ENCODE assay signal across 8 mouse cellular contexts in the genomic region with DNA sequence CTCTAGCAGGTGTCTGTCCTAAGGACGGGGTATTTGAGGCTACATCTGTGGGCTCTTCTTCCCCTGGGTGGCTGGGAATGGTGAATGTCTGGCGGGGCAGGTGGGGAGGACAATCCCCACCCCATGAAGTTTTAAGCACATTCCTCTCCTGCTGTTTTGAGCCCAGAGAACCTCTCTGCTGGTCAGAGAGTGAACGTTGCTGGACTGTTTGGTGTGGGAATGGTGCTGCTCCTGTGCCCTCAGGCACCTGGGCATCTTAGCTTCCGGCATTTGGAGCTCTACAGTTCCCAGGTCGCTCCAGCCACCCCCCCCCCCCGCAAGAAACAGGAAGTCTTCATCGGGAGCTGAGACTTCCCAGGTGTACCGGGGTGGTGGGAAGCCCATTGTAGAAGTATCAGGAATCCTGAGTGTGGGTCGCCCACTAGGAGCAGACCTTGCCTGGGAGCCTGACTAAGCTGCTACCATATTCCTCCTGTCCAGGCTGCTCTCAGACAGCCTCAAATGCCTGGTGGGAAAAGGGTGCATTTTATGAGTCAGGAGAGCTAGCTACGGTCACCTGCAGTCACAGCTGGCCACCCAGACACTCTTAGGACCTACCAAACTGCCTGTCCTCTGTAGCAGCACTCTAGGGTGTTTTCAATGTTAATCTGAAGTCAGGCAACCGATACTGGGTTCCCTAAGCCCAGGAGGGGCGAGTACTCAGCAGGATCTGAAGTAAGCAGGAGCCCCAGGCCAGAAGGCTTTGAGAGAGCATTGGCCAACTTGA. TPM values are rescaled to one million over a fixed set of nuclear protein-coding genes. Genes with fewer than 3 reads are reported as not detected.
DNase-seq lines count a peak whose midpoint lies in the region; ATAC-seq lines count a peak whose summit lies in the region.

No protein-coding gene starts in this region.

- ATAC-seq in hindbrain, embryonic 16.5 days, result no peak
- no peak for ATAC-seq in neural tube, embryonic 14.5 days (ENCODE audit: low read depth)

- no peak overlapping the region for H3K27ac ChIP-seq in hindbrain, embryonic 16.5 days (ENCODE audit: low read depth, low read length)
- H3K27ac ChIP-seq in neural tube, embryonic 14.5 days (ENCODE audit: low read depth, low read length), result no peak overlapping the region

- no peaks in the 10 kb centered on the region for H3K9me3 ChIP-seq in hindbrain, embryonic 16.5 days (ENCODE audit: control insufficient read depth, low read length)
- H3K9me3 ChIP-seq in neural tube, embryonic 14.5 days (ENCODE audit: control insufficient read depth, low read length), result no peaks in the 10 kb centered on the region

- no peak overlapping the region for H3K4me3 ChIP-seq in hindbrain, embryonic 16.5 days (ENCODE audit: low read length)
- no peak overlapping the region for H3K4me3 ChIP-seq in neural tube, embryonic 14.5 days (ENCODE audit: low read depth, low read length)

- H3K4me1 ChIP-seq in hindbrain, embryonic 16.5 days (ENCODE audit: control insufficient read depth, insufficient read depth, low read depth, low read length), result peaks cover 38% of the 10 kb centered on the region
- H3K4me1 ChIP-seq in neural tube, embryonic 14.5 days (ENCODE audit: control insufficient read depth, insufficient read depth, low read length), result peaks cover 37% of the 10 kb centered on the region

- no peaks in the 10 kb centered on the region for H3K36me3 ChIP-seq in hindbrain, embryonic 16.5 days (ENCODE audit: control insufficient read depth, insufficient read depth, low read length)
- H3K36me3 ChIP-seq in neural tube, embryonic 14.5 days (ENCODE audit: control insufficient read depth, insufficient read depth, low read length), result no peaks in the 10 kb centered on the region

- no peaks in the 10 kb centered on the region; the same call in 1 of the 2 replicates for H3K27me3 ChIP-seq in hindbrain, embryonic 16.5 days (replicated peaks; ENCODE audit: control insufficient read depth, insufficient read depth, low read length)
- H3K27me3 ChIP-seq in neural tube, embryonic 14.5 days (ENCODE audit: control insufficient read depth, insufficient read depth, low read length), result no peaks in the 10 kb centered on the region

- WGBS in hindbrain, embryonic 16.5 days, result 61% methylated on average over 12 of the region's 12 CpGs
- WGBS in neural tube, embryonic 14.5 days, result 49% methylated on average over 12 of the region's 12 CpGs

- peak; percentile 2 for DNase-seq in gastrocnemius, postnatal 10 days
- DNase-seq in gastrocnemius, adult 18-20 months (ENCODE audit: low spot score), result no peak
- peak; percentile 20 to 34 for DNase-seq in right cerebral cortex, postnatal 10 days (ENCODE audit: low spot score in 2 of 2)
- no peak for DNase-seq in right cerebral cortex, adult 2 months (ENCODE audit: low spot score in 2 of 2)
- no peak for DNase-seq in thymus, postnatal 10 days (ENCODE audit: low spot score in 2 of 2)
- no peak for DNase-seq in urinary bladder, postnatal 14 days (ENCODE audit: low spot score)

- peak overlapping the region; percentile 64; the same call in 1 of the 2 replicates for H3K9ac ChIP-seq in hindbrain, embryonic 16.5 days (ENCODE audit: low read depth, low read length)
- peak overlapping the region; percentile 67; the same call in 1 of the 2 replicates for H3K9ac ChIP-seq in neural tube, embryonic 14.5 days (replicated peaks; ENCODE audit: low read depth, low read length)

- peak overlapping the region; percentile 87; the same call in 1 of the 2 replicates for H3K4me2 ChIP-seq in hindbrain, embryonic 16.5 days (ENCODE audit: low read length)
- peak overlapping the region; percentile 80 for H3K4me2 ChIP-seq in neural tube, embryonic 14.5 days (ENCODE audit: low read depth, low read length)

RNA-seq across cellular contexts. Expression of a gene that starts 41.8 kb away (rescaled TPM):
- 100 to 1,000 TPM; 439 to 618 TPM for total RNA-seq in gastrocnemius, postnatal 10 days (2021)
- total RNA-seq in gastrocnemius, adult 18-20 months (2021), result 100 to 1,000 TPM; 158 to 253 TPM
- polyA plus RNA-seq in hindbrain, embryonic 16.5 days (2015; fragmentation: Nextera tagmentation; extraction: Ambion mirVana), result 4,199 and 4,222 TPM in 2 replicates
- 4,176 and 4,177 TPM in 2 replicates for polyA plus RNA-seq in neural tube, embryonic 14.5 days (2014; fragmentation: Nextera tagmentation; extraction: Ambion mirVana)

RNA-seq across cellular contexts. Expression of a gene that starts 54.8 kb away (rescaled TPM):
- total RNA-seq in gastrocnemius, postnatal 10 days (2021), result under 1 TPM; 0.50 to 0.61 TPM
- under 1 TPM; 0.39 to 0.52 TPM for total RNA-seq in gastrocnemius, adult 18-20 months (2021)
- polyA plus RNA-seq in hindbrain, embryonic 16.5 days (2015; fragmentation: Nextera tagmentation; extraction: Ambion mirVana), result 0.66 and 1.6 TPM in 2 replicates
- 0.63 and 1.7 TPM in 2 replicates for polyA plus RNA-seq in neural tube, embryonic 14.5 days (2014; fragmentation: Nextera tagmentation; extraction: Ambion mirVana)

Comparison
In these comparisons a context has a peak if more than half of its experiments do, and no peak if none do; other contexts are left out.
1. DNase-seq: peak in gastrocnemius, postnatal 10 days (single experiment) and right cerebral cortex, postnatal 10 days (2 of 2); none in gastrocnemius, adult 18-20 months (single experiment), right cerebral cortex, adult 2 months (0 of 2), thymus, postnatal 10 days (0 of 2) and urinary bladder, postnatal 14 days (single experiment).